Mouse (Mus musculus) liver, postnatal 0 days (tissue): ENCODE data around the gene Nanog. TPM values are rescaled to one million over a fixed set of nuclear protein-coding genes. Genes with fewer than 3 reads are reported as not detected.

Experiments used
- ATAC-seq: fragments of 200-750 bp; cut with Nextera tagmentation; 2 replicates; pipeline ENCODE4 v1.8.0; 2017; ENCODE audit warnings: mild to moderate bottlenecking, moderate library complexity
- DNase-seq: peaks from one replicate; pipeline ENCODE4 v3.0.0-alpha.2; 2016
- H3K27ac ChIP-seq: fragments of 300-500 bp; sonication (generic); 2 replicates; pipeline ENCODE4 v1.5.1; 2014; ENCODE audit warnings: antibody characterized with exemption, moderate library complexity, mild to moderate bottlenecking, low read depth
- H3K27me3 ChIP-seq: fragments of 300-500 bp; sonication (generic); 2 replicates; pipeline ENCODE4 v1.6.1; 2014; ENCODE audit warnings: low read length, control low read depth, mixed read lengths; ENCODE audit not compliant: insufficient read depth
- H3K36me3 ChIP-seq: fragments of 300-500 bp; sonication (generic); replicated peaks from 2 replicates; pipeline ENCODE4 v1.6.1; 2014; ENCODE audit warnings: mild to moderate bottlenecking, control low read depth, low read length, moderate library complexity, mixed read lengths; ENCODE audit not compliant: insufficient read depth
- H3K4me1 ChIP-seq: fragments of 300-500 bp; sonication (generic); 2 replicates; pipeline ENCODE4 v1.6.1; 2014; ENCODE audit warnings: antibody characterized with exemption, mild to moderate bottlenecking, control low read depth; ENCODE audit not compliant: insufficient read depth
- H3K4me2 ChIP-seq: fragments of 300-500 bp; sonication (generic); 2 replicates; pipeline ENCODE4 v1.6.1; 2014; ENCODE audit warnings: low read depth, mild to moderate bottlenecking, low read length, moderate library complexity, mixed read lengths
- H3K4me3 ChIP-seq: fragments of 300-500 bp; sonication (generic); 2 replicates; pipeline ENCODE4 v1.5.1; 2014; ENCODE audit warnings: low read depth, low read length
- H3K9ac ChIP-seq: fragments of 300-500 bp; sonication (generic); replicated peaks from 2 replicates; pipeline ENCODE4 v1.6.1; 2014; ENCODE audit warnings: mild to moderate bottlenecking, moderate library complexity
- H3K9me3 ChIP-seq: fragments of 300-500 bp; sonication (generic); 2 replicates; pipeline ENCODE4 v1.6.1; 2016; ENCODE audit warnings: mild to moderate bottlenecking, control low read depth, low read length, mixed read lengths
- CTCF ChIP-seq: sonication (generic); IDR thresholded peaks from 2 replicates; pipeline ENCODE4 v1.5.1; 2016; ENCODE audit warnings: antibody characterized with exemption, low read depth
- EP300 ChIP-seq: IDR thresholded peaks from 2 replicates; pipeline ENCODE4 v1.6.1; 2016; ENCODE audit warnings: antibody characterized with exemption, low read depth, mild to moderate bottlenecking
- WGBS: fragments of 180-500 bp; shearing (Covaris S2); extraction: QIAGEN DNeasy Blood & Tissue Kit; methylation state at CpG from one replicate; pipeline ENCODE4 v1.1.7; 2014; ENCODE audit not compliant: insufficient replicate concordance; 5-methylcytosine and 5-hydroxymethylcytosine counted together
- polyA plus RNA-seq: library from polyadenylated mRNA; unstranded; fragments of >200 nt; fragmentation: Nextera tagmentation; extraction: Ambion mirVana; gene quantifications from 2 replicates; pipeline ENCODE4 v1.2.1, GENCODE M21; 2015

Gene Nanog
- polyA plus RNA-seq, 1 experiment from 2014 or later: not detected

DNA sequence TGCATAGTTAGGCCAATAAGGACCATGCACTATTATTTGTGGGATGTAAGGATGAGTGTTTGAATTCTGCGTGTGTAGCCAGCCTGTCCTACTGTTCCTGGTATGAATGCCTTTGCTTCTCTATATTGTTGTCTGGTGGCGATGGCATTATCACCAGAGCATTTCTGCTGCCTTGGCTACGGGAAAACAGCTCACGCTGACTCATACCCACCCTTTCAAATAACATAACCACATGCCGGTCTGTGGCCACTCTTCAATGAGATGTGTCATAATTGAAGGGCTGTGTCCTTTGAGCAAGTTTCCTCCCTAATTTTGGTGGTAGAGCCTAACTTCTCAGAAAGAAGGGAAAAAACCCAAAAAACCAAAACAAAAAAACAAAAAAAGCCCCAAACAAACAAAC lies 51.4 kb downstream of the Nanog start:
- peaks cover 14% of the 10 kb centered on the region for H3K4me1 ChIP-seq

DNA sequence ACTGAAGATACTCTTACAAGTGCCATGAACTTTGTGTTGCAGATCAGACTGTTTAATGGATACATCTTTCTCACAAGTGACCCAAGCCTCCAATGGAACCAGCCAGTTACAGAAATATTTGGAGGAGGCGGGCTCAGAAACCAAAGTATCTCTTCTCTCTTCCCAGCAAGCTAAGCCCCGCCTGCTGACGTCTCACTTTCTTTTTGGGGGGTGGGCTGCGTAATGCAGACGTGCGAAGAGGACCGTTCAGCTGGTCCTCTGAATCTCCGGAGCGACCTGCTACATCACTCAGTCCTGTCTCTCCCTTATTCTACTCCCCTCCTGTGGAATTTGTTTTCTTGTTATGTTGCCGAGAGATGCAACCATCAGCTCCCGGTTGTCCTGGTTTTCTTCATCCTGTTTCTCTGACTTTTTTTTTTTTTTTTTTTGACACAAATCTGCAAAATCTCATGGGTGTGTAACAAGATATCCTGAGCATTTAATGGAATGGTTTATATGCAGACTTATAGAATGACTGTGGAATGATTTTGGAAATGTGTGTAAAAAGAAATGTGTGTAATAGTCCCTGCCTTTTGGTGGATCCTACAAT lies 53.8 kb downstream of the Nanog start:
- Histone ChIP-seq H3K4me1 (peaks cover 31% of the 10 kb centered on the region), H3K27me3 (peaks cover 12% of the 10 kb centered on the region; the same call in 1 of the 2 replicates), H3K4me2 (peak overlapping the region; percentile 57), H3K36me3 (no peaks in the 10 kb centered on the region), H3K9me3 (no peaks in the 10 kb centered on the region), H3K27ac (no peak overlapping the region), H3K9ac (no peak overlapping the region), H3K4me3 (peak overlapping the region; percentile 39)
- ATAC-seq: no peak
- no peak for TF ChIP-seq CTCF
- no peak for TF ChIP-seq EP300
- 9% methylated on average over 11 of the region's 11 CpGs for WGBS
- peak; percentile 33 for DNase-seq

More for the DNA sequence above, 51.4 kb downstream of the Nanog start:
- Histone ChIP-seq H3K27ac (no peak overlapping the region), H3K27me3 (peaks cover 3% of the 10 kb centered on the region; the same call in 1 of the 2 replicates), H3K9ac (no peak overlapping the region), H3K4me3 (no peak overlapping the region), H3K9me3 (no peaks in the 10 kb centered on the region), H3K36me3 (no peaks in the 10 kb centered on the region), H3K4me2 (no peak overlapping the region)
- ATAC-seq (peak; percentile 32; the same call in 1 of the 2 replicates), DNase-seq (no peak)
- 47% methylated on average over 5 of the region's 5 CpGs for WGBS
- no peak for TF ChIP-seq CTCF
- TF ChIP-seq EP300: peak; percentile 23; the same call in 1 of the 2 replicates

DNA sequence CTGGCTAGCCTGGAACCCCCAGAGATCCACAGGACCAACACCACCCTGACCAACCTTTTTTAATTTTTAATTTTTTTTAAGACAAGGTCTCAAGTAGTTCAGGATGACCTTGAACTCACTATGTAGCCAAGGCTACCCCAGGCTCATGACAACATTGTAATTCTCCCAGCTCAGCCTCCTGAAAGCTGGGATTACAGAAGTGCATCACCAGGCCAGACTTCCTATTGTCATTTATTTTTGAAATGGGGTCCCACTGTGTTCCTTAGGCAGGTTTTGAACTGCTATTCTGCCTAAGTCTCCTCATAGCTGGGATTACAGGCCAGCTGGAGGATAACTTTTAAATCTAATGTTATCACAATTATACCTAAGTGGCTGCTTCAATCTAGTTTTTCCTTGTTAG lies 54.6 kb downstream of the Nanog start:
- no peaks in the 10 kb centered on the region for H3K36me3 ChIP-seq
- TF ChIP-seq CTCF (no peak), EP300 (no peak)
- no peak overlapping the region for H3K4me2 ChIP-seq
- H3K27me3 ChIP-seq: peaks cover 12% of the 10 kb centered on the region; the same call in 1 of the 2 replicates
- no peaks in the 10 kb centered on the region for H3K9me3 ChIP-seq
- H3K27ac ChIP-seq: no peak overlapping the region
- H3K4me1 ChIP-seq: peaks cover 31% of the 10 kb centered on the region
- DNase-seq (no peak), ATAC-seq (no peak)
- H3K9ac ChIP-seq: no peak overlapping the region
- H3K4me3 ChIP-seq: no peak overlapping the region

DNA sequence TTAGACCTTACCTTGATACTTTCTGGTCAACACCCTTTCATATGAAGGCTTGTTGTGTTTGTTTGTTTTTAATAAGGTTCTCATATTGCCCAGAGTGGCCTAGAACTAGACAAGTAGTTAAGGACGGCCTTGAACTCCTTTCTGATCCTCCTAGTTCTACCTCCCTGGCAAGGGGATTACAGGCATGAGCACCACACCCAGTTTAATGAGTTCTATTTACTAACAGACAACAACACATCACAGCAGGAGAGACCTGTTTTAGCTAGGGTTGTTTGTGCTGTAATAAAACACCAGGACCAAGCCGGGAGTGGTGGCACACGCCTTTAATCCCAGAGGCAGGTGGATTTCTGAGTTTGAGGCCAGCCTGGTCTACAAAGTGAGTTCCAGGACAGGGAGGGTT lies 55.2 kb downstream of the Nanog start:
- H3K27ac ChIP-seq: peak overlapping the region; percentile 63
- H3K4me1 ChIP-seq: peaks cover 31% of the 10 kb centered on the region
- peaks cover 12% of the 10 kb centered on the region; the same call in 1 of the 2 replicates for H3K27me3 ChIP-seq
- ATAC-seq (no peak), DNase-seq (no peak)
- H3K4me2 ChIP-seq: 0 out of 2 replicates have a peak overlapping the region, but pooled peaks have one; percentile 81
- H3K9me3 ChIP-seq: no peaks in the 10 kb centered on the region
- no peaks in the 10 kb centered on the region for H3K36me3 ChIP-seq
- 68% methylated on average over 3 of the region's 3 CpGs for WGBS
- H3K4me3 ChIP-seq: no peak overlapping the region
- H3K9ac ChIP-seq: no peak overlapping the region
- TF ChIP-seq EP300: no peak
- no peak for TF ChIP-seq CTCF

DNA sequence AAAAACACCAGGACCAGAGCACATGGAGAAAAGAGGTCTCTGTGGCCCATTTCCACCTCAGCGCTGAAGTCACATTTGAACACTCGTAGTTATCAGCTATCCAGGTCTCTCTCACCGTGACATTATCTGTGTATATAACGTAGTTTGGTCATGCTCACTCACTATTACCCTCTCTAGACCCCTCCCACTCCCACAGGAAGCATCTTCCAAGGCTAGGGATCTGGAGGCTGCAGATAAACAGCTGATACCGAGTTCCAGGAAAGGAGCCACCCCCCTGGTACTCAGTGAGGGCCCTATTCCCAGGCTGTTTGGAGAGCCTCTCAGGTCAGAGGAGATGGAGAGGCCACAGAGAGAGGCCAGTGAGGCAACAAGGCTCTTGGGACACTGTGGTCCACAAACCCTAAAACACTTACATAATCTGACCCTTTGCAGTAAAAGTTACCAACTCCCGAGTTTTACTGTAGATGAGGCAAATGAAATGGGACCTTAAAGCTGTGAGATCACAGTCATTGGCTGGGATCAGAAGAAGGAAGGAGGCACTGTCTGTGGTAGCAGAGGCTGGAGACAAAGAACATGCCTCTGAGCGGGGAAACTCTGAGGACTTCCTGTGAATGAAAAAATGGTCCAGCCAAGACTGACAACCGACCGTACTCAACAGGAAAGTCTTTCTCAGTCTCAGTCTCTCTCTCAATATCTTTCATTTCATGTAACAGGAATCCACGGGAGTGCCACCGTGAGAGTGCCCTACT lies 55.8 kb downstream of the Nanog start:
- H3K9me3 ChIP-seq: no peaks in the 10 kb centered on the region
- peak; percentile 78; the same call in 1 of the 2 replicates for TF ChIP-seq EP300
- no peak for TF ChIP-seq CTCF
- peak overlapping the region; percentile 81 for H3K4me2 ChIP-seq
- no peak overlapping the region for H3K4me3 ChIP-seq
- no peaks in the 10 kb centered on the region for H3K36me3 ChIP-seq
- H3K9ac ChIP-seq: no peak overlapping the region
- peaks cover 31% of the 10 kb centered on the region for H3K4me1 ChIP-seq
- peaks cover 12% of the 10 kb centered on the region; the same call in 1 of the 2 replicates for H3K27me3 ChIP-seq
- peak; percentile 69 for ATAC-seq
- peak overlapping the region; percentile 63 for H3K27ac ChIP-seq
- DNase-seq: peak; percentile 31
- 37% methylated on average over 11 of the region's 11 CpGs for WGBS

DNA sequence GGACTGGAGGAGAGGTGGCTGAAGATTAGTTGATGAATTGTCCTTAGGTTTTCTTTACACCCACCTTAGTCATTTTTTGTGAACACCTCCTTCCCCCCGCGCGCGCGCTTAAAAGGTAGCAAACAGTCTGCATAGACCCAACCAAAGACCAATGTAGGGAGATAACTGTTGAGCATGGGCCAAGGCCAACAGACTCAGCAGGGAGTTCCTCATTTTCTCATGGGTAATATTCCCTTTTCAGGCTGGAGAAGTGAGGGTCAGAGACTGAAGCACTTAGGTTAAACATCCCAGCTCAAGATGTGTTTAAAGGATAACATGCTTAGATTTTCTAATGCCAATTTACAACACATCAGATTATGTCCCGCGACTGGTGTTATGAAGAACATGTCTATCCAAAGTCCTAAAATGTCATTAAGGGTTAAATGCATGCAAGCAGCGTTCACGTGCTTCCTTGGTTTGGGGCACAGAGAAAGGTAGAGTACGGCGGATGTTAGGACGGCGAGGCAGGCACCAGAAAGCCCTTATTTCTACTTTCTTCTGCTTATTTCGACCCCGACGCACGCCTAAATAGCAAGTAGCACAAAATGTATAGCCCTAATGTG lies 56.7 kb downstream of the Nanog start:
- no peak for TF ChIP-seq EP300
- TF ChIP-seq CTCF: no peak
- Histone ChIP-seq H3K4me3 (peak overlapping the region; percentile 39), H3K36me3 (no peaks in the 10 kb centered on the region), H3K9ac (no peak overlapping the region), H3K27me3 (peaks cover 12% of the 10 kb centered on the region; the same call in 1 of the 2 replicates), H3K9me3 (no peaks in the 10 kb centered on the region), H3K4me2 (peak overlapping the region; percentile 81), H3K4me1 (peaks cover 31% of the 10 kb centered on the region), H3K27ac (peak overlapping the region; percentile 63)
- ATAC-seq: no peak
- no peak for DNase-seq
- 24% methylated on average over 17 of the region's 17 CpGs for WGBS

Other genes starting within 250 kb of the Nanog start
- 0.34 TPM in 1 of 2 replicates, not detected in the other for gene Rimklb, start 208.7 kb upstream of the Nanog start, polyA plus RNA-seq
- 0.55 and 2.5 TPM in 2 replicates for gene Mfap5, start 201.6 kb upstream of the Nanog start, polyA plus RNA-seq
- 0.06 TPM in 1 of 2 replicates, not detected in the other for gene Aicda, start 153.7 kb upstream of the Nanog start, polyA plus RNA-seq
- 11.9 and 12.3 TPM in 2 replicates for gene Apobec1, start 105.0 kb upstream of the Nanog start, polyA plus RNA-seq
- gene Gdf3, start 97.4 kb upstream of the Nanog start, polyA plus RNA-seq: 0.47 and 1.0 TPM in 2 replicates
- gene Dppa3, start 81.1 kb upstream of the Nanog start, polyA plus RNA-seq: 0.16 TPM in 1 of 2 replicates, not detected in the other
- 7.3 and 8.5 TPM in 2 replicates for gene Slc2a3, start 94.2 kb downstream of the Nanog start, polyA plus RNA-seq
- 1.0 and 1.2 TPM in 2 replicates for gene Foxj2, start 112.4 kb downstream of the Nanog start, polyA plus RNA-seq
- 1.8 and 2.1 TPM in 2 replicates for gene C3ar1, start 148.7 kb downstream of the Nanog start, polyA plus RNA-seq
- 18.5 and 19.6 TPM in 2 replicates for gene Necap1, start 167.0 kb downstream of the Nanog start, polyA plus RNA-seq
- gene Clec4a1, start 214.4 kb downstream of the Nanog start, polyA plus RNA-seq: 6.4 TPM in 2 replicates
- gene Clec4a3, start 245.0 kb downstream of the Nanog start, polyA plus RNA-seq: 8.2 and 9.3 TPM in 2 replicates